Mouse (Mus musculus) kidney, adult 9 months (tissue): ENCODE measurements around the gene Prr15l.

Source experiments
- DNase-seq: peaks from one replicate; pipeline ENCODE4 v3.0.0; 2022

Prr15l gene

DNA sequence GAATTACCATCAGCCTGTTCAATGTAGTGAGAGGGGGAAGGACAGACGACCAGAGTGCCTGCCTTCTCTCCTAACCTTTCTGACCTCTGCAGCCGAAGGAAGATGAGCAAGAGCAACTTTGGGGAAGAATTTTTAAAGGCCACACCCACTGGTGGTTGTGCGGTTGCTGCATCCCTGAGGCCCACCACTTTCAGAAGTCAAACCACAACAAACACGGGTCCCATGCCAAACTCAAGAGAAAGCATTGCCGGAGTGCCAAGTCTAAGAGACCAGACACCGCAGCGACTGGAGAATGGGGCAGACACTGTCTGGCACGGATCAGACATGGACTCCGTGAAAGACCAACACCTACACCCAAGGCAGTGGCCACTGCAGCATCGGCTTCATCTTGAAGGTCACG lies 3.0 kb upstream of the Prr15l start:
- DNase-seq: no peak

DNA sequence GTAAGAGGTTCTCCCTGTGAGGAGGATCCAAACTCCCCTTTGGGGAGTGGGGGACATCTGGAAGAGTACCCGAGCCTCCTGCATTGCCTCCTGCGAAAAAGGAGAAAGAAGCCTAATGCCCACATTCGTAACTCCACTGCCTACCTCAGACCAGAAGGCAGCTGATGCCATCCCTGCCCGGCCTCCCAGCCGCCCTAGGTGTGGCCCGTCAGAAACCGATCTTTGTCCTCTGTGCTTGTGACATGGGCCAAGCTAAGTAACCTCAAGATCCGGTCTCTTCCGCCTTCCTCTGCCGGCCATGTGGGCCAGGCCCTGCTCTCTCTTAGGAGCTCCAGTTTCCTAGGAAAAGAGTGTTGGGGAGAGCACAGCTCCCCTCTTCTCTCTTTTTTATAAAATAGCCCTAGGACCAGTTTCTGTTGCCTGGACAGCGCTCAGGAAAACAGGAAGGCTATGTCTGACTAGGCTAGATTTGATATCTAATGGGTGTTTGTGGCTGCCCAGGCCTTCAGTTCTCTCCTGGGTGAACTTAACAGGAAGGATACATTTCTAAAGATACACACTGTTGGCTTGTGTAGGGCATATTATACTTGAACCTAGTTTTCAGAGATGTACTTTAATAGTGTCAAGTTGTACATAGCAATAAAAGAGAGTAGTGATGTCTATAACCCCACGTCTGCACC lies 2.3 kb upstream of the Prr15l start:
- peak; percentile 69 for DNase-seq

DNA sequence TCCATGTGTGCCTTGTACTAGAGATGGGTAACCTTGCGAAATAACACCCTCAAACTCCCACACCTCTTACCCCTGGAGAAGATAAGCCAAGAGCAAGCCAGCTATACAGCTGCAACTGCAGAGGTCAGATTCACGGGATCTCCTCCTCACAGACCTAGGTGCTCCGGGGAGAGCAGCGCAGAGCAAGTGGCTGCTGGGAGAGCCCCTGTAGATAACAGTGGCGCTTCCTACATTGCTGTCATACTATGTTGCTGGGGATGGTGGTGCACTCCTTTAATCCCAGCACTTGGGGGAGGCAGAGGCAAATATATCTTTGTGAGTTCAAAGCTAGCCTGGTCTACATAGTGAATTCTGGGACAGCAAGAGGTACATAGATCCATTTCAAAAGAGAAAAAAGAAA lies 1.3 kb upstream of the Prr15l start:
- DNase-seq: no peak

DNA sequence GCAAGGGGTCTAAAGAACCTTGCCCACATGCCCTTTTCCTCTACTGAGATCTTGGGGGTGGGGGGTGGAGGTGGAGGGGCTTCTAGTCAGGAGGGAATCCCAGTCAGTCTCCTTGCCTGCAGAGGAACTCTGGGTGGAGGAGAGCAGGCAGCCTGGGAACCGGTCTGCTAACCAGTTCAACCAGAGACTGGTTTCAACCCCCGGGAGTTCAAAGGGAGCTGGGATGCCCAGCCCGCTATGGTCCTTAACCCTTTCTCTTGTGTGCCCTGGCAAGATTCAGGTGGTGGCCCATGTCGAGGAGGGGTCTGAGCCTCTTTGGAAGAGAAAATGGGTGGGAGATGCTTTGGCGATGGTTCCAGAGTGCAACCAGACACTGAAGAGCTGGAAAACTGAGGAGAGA lies 787 bp downstream of the Prr15l start:
- DNase-seq: no peak

DNA sequence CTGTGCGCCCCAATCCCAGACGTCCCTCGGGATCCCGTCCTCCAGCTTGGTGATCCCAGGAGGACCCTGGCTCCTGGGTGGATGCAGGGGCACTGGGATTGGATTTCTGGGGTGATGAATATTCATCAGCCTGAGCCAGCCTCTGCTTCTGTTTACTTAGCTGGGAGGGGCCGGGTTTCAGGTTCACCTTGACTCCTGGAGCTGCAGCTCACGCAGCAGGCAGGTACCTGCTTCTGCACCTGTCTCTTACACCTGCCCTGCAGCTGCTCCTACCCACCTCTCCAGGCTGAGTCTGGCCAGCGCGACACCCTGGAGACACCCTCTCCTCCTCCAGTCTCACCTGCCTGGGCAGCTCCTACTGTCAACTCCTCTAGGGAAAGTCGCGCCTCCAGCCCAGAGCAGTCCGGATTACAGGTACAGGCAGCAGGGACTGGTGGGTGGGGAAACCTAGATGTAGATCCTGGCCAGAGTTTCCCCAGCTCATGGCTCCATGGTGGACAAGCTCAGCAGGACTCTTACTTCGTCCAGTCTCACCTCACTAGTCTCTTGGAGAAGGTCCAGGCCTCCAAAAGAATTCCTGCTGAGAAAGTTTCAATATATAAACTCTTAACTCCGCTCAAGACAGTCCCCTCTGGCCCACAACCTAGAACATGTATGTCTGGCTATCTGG lies 1.3 kb downstream of the Prr15l start:
- DNase-seq: peak; percentile 92

DNA sequence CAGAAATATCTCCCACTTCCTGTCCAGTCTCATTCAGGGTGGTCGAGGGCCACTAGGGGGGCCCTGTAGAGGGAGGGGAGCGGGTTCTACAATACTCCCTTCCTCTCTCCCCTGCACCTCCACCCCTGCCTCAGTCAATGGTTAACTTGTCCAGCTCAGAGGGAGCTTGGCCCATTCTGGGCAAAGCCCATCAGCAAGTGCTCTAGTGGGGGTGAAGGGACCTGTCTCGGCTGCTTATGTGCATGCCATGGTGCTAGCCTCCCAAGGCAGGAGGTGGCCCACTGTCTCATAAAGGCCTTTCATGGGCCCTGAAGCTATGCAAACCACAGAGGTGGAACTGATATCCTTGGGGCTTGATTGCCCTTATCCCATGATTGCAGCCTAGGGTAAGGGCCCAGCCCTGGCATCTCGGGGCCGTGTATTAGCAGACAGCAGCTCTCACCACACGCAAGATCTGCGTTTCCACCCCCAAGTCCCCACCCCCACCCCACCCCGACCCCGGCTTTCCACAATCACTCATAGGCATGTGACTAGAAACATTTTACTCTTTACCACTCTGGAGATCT lies 1.9 kb downstream of the Prr15l start:
- peak; percentile 88 for DNase-seq

DNA sequence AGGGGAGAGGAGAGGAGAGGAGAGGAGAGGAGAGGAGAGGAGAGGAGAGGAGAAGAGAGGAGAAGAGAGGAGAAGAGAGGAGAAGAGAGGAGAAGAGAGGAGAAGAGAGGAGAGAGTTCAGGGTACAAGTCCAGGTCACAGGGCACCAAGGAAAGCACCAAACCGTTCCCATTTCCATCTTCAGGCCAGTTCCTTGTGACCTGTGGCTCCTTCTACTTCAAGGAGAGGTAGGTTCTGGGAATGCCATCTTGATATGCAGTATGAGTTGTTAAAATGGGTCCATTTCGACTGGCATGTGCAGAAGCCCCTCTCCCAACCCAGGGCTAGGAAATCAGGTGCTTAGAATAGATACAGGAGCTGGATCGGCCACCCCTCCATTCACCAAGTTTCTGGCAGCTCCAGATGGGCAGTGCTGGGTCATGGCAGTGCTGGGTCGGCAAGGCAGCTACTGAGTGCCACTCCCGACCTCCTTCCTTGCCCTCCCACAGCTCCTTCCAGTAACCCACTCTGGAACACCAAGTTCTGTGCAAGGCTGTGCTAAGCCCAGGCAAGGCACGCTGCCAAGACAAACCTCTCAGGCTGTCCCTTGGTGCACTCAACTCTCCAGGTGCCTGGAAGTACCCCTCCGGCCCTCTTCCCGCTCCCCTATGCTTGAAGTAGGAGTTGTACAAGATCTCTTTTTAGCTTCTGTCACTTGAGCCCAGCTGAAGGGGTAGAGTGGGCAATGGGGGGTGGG lies 3.6 kb downstream of the Prr15l start:
- DNase-seq: peak; percentile 87

DNA sequence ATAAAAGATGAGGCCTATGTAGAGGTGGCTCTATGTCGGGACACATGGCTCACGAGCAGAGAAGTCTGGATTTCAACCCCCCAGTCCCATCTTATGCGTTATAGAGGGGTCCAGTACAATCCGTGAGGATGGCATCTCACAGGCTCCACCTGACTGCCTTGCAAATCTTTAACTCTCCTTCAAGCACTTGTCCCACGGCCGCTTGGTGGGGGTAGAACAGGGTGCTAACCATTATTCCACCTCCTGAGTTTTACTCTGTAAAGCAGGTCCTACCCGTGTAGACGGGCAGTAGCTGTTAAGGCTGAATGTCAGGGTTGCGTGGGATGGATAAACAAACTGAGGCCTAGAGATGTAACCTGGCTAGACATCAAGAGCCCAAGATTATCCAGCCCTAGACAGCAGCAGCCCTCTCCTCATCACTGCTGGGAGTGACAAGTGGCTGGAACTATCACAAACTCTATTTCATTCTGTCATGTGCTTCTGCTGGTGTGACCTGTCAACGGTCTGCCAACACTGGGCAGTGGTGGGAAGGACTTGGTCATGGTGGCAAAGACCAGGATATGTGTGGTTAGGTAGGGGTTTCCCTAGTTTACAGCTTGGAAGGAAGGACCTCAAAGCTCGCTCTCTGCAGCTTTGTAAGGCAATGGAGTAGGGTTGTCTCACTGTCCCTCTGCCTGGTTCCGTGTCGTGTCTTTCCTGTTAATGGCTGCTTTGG lies 5.8 kb downstream of the Prr15l start:
- DNase-seq: peak; percentile 66

DNA sequence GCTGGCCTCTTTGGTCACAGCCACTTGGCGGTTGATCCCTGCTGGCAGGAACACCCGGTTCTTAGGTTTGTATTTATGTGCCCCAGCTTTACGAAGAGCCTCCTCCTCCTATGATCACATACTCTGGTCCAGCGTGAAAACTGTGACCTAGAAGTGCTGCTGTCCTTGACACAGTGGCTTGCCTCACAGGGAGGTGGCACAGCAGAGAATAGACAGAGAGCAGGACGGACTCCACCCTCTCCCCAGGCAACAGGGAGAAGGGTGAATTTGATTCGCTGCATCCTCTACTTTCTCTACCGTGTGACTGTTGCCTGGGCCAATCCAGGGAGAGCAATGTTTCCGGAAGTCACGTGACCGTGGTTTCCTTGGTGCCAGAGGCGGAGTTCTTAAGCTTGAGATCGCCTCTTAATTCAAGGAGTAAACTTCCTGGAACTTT lies 7.0 kb downstream of the Prr15l start:
- peak; percentile 99 for DNase-seq

DNA sequence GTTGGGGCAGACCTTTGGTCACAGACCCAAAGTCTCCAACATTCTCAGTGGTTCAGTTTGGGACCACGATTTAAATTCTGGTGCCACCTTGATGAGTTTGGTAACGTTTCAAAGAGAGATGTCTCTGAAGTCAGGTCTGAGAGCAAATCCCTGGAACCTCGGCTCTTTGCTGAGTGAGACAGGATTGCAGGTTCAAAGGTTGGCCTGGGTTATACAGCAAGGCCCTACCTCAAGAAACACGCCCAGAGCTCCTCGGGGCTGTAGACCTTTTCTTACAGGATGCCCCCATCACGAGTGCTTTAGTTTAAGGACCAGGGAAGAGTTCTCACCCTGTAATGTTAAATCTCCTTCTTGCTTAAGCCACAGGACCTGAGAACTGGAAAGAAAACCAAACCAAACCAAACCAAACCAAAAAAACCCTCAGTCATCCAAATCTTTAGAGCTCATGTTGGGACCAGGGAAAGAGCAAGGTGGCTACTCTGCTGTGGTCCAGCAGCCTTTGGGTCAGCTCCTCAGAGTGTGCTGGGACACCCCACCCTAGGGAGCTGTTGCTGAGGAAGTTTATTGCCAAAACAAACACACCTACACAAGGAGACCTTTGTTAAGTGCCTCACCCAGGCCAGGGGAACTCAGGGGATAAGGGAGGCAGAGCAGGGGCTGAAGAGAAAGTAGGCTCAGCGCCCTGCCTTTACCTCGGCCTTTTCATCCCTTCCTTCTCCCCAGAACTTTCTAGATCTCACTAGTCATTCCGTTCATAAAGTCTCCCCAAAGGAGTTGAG lies 8.2 kb downstream of the Prr15l start:
- DNase-seq: peak; percentile 54

DNA sequence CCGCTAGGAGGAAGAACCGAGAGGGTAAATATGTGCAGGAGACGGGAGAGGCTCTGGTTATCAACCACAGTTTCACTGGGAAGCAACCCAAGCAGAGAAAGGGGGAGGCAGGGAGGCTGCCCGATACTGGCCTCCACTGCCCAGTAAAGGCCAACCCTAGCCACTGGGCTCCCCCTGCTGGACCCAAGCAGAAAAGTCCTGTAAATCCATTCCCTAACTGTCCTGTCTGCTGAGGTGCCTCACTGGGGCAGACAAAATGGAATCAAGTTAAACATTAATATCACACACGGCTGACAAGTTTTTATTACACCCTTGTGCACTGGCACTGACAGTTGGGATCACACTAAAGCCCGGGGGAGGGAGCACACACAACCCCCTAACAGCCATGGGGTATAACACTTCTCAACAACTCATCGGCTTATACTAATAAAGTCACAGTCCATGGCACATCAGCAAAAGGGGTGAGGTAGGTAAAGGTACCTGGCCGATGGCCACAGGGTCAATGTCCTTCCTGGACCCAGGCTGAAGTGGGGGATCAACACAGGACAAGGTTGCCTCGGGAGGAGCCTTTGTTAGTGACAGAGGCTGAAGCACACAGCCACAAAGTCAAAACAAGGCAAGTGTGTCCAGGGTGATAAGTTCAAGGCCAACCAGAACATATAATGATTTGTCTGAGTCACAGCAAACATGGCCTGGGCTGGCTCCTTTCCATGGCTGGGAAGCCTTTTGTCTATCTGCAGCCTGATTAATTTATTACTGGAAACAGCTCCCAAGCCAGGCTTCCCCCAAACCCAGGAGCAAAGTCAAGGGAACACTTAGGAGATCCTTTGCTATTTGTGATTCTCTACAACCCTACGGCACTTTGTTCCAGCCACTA lies 9.9 kb downstream of the Prr15l start:
- DNase-seq: peak; percentile 94

DNA sequence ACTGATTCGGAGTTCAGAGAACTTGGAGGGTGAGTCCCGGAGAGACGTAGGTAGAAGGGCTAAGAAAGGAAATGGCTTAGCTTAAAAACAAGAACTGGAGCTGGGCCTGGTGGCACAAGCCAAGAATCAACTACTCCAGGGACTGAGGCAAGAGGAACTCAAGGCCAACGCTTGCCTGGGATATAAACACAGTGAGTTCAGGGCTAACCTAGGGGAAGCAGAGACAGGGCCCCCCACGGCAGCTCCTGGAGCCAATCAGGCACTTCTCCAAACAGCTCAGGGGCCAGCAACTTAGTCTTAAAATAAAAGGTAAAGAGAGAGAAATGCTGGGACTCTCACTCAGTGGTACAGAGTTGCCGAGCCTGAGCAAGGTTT lies 10.5 kb downstream of the Prr15l start:
- no peak for DNase-seq

DNA sequence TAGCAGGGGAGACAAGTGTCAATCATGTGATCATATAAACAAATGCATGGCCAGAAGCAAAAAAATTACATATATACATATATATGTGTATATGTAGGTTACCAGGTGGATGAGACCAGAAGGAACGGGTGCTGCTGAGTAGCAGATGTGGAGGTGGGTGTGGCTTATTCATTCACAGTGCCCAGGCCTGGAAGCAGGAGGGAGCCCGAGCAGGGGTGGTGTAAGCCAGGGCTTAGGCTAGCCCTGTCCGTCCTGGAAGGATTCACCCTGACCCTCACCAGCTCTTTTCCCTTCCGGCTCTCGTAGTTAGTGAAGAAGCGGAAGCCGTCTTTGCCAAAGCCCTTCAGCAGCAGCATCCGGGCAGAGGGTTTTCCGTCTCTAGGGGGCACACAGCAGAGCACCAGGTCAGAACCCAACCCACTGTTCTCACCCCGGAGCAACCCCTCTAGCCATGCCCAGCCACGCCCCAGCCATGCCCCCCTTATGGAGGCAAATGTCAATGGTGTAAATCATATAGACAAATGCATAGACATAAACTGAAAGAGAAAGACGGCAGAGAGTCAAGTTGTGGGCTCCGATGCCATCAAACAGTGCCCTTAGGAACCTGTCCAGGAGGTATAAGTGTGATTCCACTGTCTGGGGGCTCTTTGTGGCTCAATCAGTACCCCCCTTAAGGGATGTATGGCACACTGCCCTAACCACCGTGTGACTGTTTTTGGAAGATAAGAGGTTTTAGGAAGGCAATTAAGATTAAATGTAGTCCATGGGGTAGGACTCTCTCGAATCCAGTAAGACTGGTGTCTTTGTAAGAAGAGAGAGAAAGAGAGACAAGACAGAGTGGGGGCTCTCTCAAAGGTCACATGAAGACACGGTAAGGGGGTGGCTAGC lies 12.9 kb downstream of the Prr15l start:
- peak; percentile 23 for DNase-seq

DNA sequence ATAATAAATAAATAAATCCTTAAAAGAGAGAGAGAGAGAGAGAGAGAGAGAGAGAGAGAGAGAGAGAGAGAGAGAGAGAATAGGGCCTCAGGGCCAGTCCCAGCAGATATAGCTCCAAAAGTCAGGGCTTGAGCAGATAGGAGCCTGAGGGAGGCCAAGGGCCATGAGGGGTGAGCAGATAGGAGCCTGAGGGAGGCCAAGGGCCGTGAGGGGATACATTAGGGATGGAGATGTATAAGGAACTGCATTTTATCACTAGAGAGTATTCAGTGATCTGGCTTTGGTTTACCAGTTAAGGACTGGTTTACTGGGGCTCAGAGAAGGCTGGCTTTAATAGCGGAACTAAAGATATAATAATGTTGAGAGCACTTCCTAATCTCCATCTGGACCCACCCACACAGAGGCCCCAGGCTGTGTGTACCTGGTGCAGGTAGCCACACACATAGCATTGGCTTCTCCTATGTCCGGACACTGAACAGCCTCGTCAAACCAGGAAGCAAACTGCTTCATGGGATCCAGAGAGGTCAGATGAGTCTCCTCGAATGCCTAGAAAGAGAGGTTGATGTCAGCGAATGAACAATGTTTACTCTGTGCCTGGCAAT lies 14.2 kb downstream of the Prr15l start:
- DNase-seq: no peak

DNA sequence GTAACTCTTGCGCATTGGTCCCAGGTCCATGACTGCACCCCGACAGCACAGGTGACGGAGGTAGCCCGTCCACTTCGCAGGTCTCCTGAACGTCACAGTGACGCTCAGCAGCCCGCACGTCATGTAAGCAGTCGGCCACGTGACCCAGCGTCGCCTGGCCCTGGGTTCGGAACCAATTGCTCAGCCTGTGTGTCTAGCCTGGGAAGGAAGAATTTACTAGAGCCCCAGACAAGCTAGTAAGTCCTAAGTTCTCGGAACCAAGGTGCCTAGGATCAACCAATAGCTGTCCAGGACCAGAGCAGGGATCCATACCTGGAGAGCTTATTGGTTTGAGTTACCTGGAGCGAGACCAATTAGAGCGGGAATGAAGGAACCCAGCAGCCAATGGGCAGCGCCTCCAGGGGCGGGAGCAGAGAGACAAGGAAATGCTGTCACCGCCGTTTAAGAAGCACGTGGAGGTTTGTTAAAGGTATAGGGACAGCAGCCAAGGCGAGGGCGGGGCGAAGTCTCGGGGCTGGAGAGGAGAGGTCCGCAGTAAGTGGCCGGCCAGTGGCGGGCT lies 15.9 kb downstream of the Prr15l start, which contains the start of gene Pnpo:
Gene Pnpo (minus strand): TSS at position 241 of the 559 bp plus-strand sequence.
- DNase-seq: peak; percentile 98

DNA sequence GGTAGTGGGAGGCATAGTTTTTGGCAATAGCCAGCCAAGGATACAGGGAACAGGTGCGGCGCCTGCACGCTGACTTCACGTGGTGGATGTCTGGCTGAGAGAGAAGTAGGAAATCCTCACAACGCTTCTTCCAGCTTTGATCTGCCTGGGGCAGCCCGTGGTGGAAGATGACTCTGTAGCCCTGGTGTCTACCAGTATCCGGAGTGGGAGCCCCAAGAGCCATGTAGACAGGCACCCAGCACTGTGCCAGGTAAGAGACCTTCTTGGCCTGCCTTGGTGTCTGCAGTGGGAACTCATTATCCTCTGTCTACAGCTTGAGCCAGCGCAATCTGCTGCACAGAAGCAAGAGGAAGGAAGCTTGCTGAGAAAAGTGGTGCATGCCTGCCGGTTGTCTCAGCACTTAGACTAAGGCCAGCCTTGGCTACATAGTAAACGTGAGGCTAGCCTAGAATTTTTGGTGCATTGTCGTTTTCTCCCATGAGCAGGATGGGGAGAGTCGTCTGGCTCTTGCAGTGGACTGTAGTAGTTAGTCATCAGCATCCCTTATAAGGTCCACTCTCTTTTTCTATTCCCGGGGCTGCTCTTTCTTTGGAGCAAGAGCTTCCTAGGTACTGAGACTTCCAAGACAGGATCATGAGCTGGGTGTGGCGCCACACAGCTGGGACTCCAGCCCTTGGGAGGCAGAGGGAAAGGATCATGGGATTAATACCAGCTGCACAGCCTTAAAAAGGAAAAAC lies 17.1 kb downstream of the Prr15l start:
- no peak for DNase-seq

DNA sequence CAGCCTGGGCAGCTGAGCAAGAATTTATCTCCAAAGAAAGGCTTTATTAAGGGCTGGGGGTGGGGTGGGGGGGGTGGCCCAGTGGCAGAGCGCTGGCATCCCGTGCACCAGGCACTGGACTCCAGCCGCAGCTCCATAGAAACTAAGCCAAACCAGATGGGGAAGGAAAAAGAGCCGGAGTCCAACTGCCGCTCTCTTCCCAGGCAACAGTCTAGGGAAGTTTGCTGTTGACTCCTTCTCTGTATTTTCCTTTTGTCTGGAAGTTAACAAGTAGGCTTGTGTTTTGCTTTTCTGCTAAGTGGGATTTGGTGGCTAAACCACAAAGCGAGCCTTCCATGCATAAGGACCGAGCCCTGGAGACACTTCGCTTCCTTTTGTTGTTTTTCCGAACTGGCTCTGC lies 18.6 kb downstream of the Prr15l start:
- DNase-seq: no peak

DNA sequence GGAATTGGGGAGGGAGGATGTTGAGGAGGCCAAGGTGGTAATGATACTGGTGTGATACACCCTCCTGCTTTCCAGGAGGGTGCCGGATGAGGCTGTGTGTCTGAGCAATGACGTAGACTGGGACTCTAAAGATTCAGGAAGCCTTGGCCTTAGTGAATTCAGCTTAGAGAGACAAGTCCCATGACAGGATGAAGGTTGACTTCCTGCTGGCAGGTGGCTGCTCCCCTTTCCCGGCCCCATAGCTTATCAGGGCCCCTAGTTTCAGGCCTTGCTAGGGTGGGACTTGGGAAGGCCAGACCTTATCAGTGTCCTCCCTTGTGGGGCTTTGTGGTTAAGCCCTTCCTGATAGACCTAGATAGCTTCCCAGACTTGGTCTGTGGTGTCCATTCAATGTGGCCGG lies 19.9 kb downstream of the Prr15l start:
- DNase-seq: no peak

DNA sequence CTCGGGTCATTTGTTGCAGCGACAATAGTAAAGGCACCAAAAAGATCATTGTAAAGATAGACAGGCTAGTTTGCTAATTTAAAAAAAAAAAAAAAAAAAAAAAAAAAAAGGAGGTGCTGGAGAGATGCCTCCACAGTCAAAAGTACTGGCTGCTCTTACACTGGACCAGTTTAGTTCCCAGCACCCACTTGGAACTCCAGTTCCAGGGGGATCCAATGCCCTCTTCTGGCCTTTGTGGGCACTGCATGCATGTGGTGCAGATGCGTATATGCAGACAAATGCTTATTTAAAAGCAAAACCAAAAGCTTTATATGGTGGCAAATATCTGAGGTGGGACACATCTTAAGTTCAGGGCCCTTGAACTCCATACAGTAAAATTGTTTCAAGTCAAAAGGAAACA lies 22.9 kb downstream of the Prr15l start:
- DNase-seq: no peak
